Mouse (Mus musculus): ENCODE results near the gene Ces1a.

- TF ChIP-seq CTCF (IDR thresholded peaks at IDR 0.05; ENCODE audit: control insufficient read depth, insufficient read depth, insufficient read length) = no peak
- TF ChIP-seq USF1 (IDR thresholded peaks at IDR 0.05; ENCODE audit: low read depth) = no peak
- no peak for TF ChIP-seq MYOG (IDR thresholded peaks at IDR 0.05; ENCODE audit: control insufficient read depth, extremely low read depth, insufficient read length)
- TF ChIP-seq MAX (IDR thresholded peaks at IDR 0.05) = no peak
- no peak for TF ChIP-seq FOSL1 (IDR thresholded peaks at IDR 0.05; ENCODE audit: insufficient read depth, low read length, poor library complexity, severe bottlenecking)
- TF ChIP-seq MYOD1 (IDR thresholded peaks at IDR 0.05; ENCODE audit: control insufficient read depth, insufficient read length, low read depth) = no peak
Observed at GRCm38 (mm10) chr8:93088193-93088592, 40.2 kb upstream of the Ces1a start.
